Mouse (Mus musculus) heart, embryonic 10.5 days (tissue): ENCODE data around the gene Ldah. TPM values are rescaled to one million over a fixed set of nuclear protein-coding genes. Genes with fewer than 3 reads are reported as not detected.
"Not testable (repeated sequence)": the region's sequence is repeated elsewhere in the genome, so short reads cannot be mapped to it uniquely, and the experiment has no call there.

Experiments used
- DNase-seq: peaks from one replicate; pipeline ENCODE4 v3.0.0-alpha.2; 2017; ENCODE audit warnings: low spot score
- H3K27ac ChIP-seq: fragments of 300-500 bp; sonication (generic); 2 replicates; pipeline ENCODE4 v1.5.1; 2016; ENCODE audit warnings: mild to moderate bottlenecking
- H3K27me3 ChIP-seq: fragments of 300-500 bp; sonication (generic); 2 replicates; pipeline ENCODE4 v1.6.1; 2016; ENCODE audit warnings: mild to moderate bottlenecking; ENCODE audit not compliant: poor library complexity, insufficient read depth, severe bottlenecking
- H3K36me3 ChIP-seq: fragments of 300-500 bp; sonication (generic); 2 replicates; pipeline ENCODE4 v1.6.1; 2016; ENCODE audit warnings: mild to moderate bottlenecking, moderate library complexity
- H3K4me1 ChIP-seq: fragments of 300-500 bp; sonication (generic); 2 replicates; pipeline ENCODE4 v1.6.1; 2016; ENCODE audit warnings: mild to moderate bottlenecking
- H3K4me3 ChIP-seq: fragments of 300-500 bp; sonication (generic); 2 replicates; pipeline ENCODE4 v1.5.1; 2016; ENCODE audit warnings: mild to moderate bottlenecking, moderate library complexity
- H3K9me3 ChIP-seq: fragments of 300-500 bp; sonication (generic); 2 replicates; pipeline ENCODE4 v1.6.1; 2016; ENCODE audit warnings: mild to moderate bottlenecking, moderate library complexity
- WGBS: fragments of 180-500 bp; shearing (Covaris S2); methylation state at CpG from one replicate; pipeline ENCODE4 v1.1.7; 2016; 5-methylcytosine and 5-hydroxymethylcytosine counted together
- polyA plus RNA-seq: library from polyadenylated mRNA; unstranded; fragments of >200 nt; fragmentation: Nextera tagmentation; extraction: Ambion mirVana; gene quantifications from 2 replicates; pipeline ENCODE4 v1.2.1, GENCODE M21; 2016

Gene Ldah
- 60.2 and 63.4 TPM in 2 replicates for polyA plus RNA-seq

- WGBS = under 1% methylated on average over 34 of the region's 34 CpGs
- Histone ChIP-seq H3K27ac (peak within 1 kb of the TSS; percentile 93), H3K9me3 (no peaks in the 10 kb centered on the region), H3K4me1 (no peaks in the 10 kb centered on the region), H3K4me3 (peak within 1 kb of the TSS; percentile 87), H3K36me3 (peaks cover 3% of the 10 kb centered on the region; the same call in 1 of the 2 replicates), H3K27me3 (no peaks in the 10 kb centered on the region)
- DNase-seq = peak; percentile 94
Measured at GRCm38 (mm10) chr12:8207978-8208403, at the start of gene Ldah. Gene Ldah, plus strand, starts transcription at chr12:8208107.

- DNase-seq = no peak
- H3K4me3 ChIP-seq = no peak overlapping the region
- no peak overlapping the region for H3K27ac ChIP-seq
- H3K9me3 ChIP-seq = no peaks in the 10 kb centered on the region
- no peaks in the 10 kb centered on the region for H3K36me3 ChIP-seq
- no peaks in the 10 kb centered on the region for H3K27me3 ChIP-seq
- no peaks in the 10 kb centered on the region for H3K4me1 ChIP-seq
- WGBS = 58% methylated on average over 2 of the region's 2 CpGs
Measured at GRCm38 (mm10) chr12:8167743-8168142, 40.2 kb upstream of the Ldah start.

GRCm38 (mm10) chr12:8180921-8181320, 27.0 kb upstream of the Ldah start:
- H3K9me3 ChIP-seq = no peaks in the 10 kb centered on the region
- H3K27ac ChIP-seq = no peak overlapping the region
- no peak for DNase-seq
- H3K4me3 ChIP-seq = no peak overlapping the region
- no peaks in the 10 kb centered on the region for H3K27me3 ChIP-seq
- H3K36me3 ChIP-seq = no peaks in the 10 kb centered on the region
- 66% methylated on average over 6 of the region's 6 CpGs for WGBS
- H3K4me1 ChIP-seq = no peaks in the 10 kb centered on the region

- H3K4me3 ChIP-seq = no peak overlapping the region
- no peaks in the 10 kb centered on the region for H3K27me3 ChIP-seq
- no peak for DNase-seq
- H3K27ac ChIP-seq = no peak overlapping the region
- H3K4me1 ChIP-seq = no peaks in the 10 kb centered on the region
- no peaks in the 10 kb centered on the region for H3K9me3 ChIP-seq
- H3K36me3 ChIP-seq = no peaks in the 10 kb centered on the region
Measured at GRCm38 (mm10) chr12:8181744-8182143, 26.2 kb upstream of the Ldah start.

- no peaks in the 10 kb centered on the region for H3K4me1 ChIP-seq
- H3K27me3 ChIP-seq = no peaks in the 10 kb centered on the region
- H3K9me3 ChIP-seq = no peaks in the 10 kb centered on the region
- H3K4me3 ChIP-seq = no peak overlapping the region
- peak overlapping the region; percentile 76 for H3K27ac ChIP-seq
- no peak for DNase-seq
- H3K36me3 ChIP-seq = no peaks in the 10 kb centered on the region
Measured at GRCm38 (mm10) chr12:8184518-8184917, 23.4 kb upstream of the Ldah start.

- H3K36me3 ChIP-seq = no peaks in the 10 kb centered on the region
- no peaks in the 10 kb centered on the region for H3K27me3 ChIP-seq
- H3K4me3 ChIP-seq = no peak overlapping the region
- H3K27ac ChIP-seq = no peak overlapping the region
- no peak for DNase-seq
- H3K4me1 ChIP-seq = no peaks in the 10 kb centered on the region
- H3K9me3 ChIP-seq = no peaks in the 10 kb centered on the region
Measured at GRCm38 (mm10) chr12:8188161-8188560, 19.7 kb upstream of the Ldah start.

GRCm38 (mm10) chr12:8188796-8189535, 18.9 kb upstream of the Ldah start:
- not testable (repeated sequence) for DNase-seq, H3K36me3 ChIP-seq, H3K27me3 ChIP-seq, H3K4me1 ChIP-seq, H3K4me3 ChIP-seq, H3K27ac ChIP-seq, H3K9me3 ChIP-seq
- 78% methylated on average over 15 of the region's 15 CpGs for WGBS

GRCm38 (mm10) chr12:8189722-8190121, 18.2 kb upstream of the Ldah start:
- Histone ChIP-seq H3K4me3 (no peak overlapping the region), H3K27ac (no peak overlapping the region), H3K9me3 (no peaks in the 10 kb centered on the region), H3K4me1 (no peaks in the 10 kb centered on the region), H3K36me3 (no peaks in the 10 kb centered on the region), H3K27me3 (no peaks in the 10 kb centered on the region)
- WGBS = 70% methylated on average over 3 of the region's 3 CpGs
- no peak for DNase-seq

- no peaks in the 10 kb centered on the region for H3K4me1 ChIP-seq
- no peak overlapping the region for H3K4me3 ChIP-seq
- no peaks in the 10 kb centered on the region for H3K36me3 ChIP-seq
- H3K27me3 ChIP-seq = no peaks in the 10 kb centered on the region
- H3K9me3 ChIP-seq = no peaks in the 10 kb centered on the region
- WGBS = 83% methylated on average over 2 of the region's 2 CpGs
- no peak overlapping the region for H3K27ac ChIP-seq
- no peak for DNase-seq
Measured at GRCm38 (mm10) chr12:8205721-8206120, 2.2 kb upstream of the Ldah start.

- H3K9me3 ChIP-seq = no peaks in the 10 kb centered on the region
- DNase-seq = no peak
- H3K27ac ChIP-seq = peak overlapping the region; percentile 93
- H3K27me3 ChIP-seq = no peaks in the 10 kb centered on the region
- WGBS = 13% methylated on average over 5 of the region's 5 CpGs
- peak overlapping the region; percentile 87 for H3K4me3 ChIP-seq
- H3K36me3 ChIP-seq = no peaks in the 10 kb centered on the region
- no peaks in the 10 kb centered on the region for H3K4me1 ChIP-seq
Measured at GRCm38 (mm10) chr12:8207578-8207977, 329 bp upstream of the Ldah start.

- DNase-seq = no peak
- Histone ChIP-seq H3K4me1 (no peaks in the 10 kb centered on the region), H3K4me3 (no peak overlapping the region), H3K36me3 (peaks cover 8% of the 10 kb centered on the region; the same call in 1 of the 2 replicates), H3K9me3 (no peaks in the 10 kb centered on the region), H3K27me3 (no peaks in the 10 kb centered on the region), H3K27ac (no peak overlapping the region)
- 83% methylated on average over 15 of the region's 15 CpGs for WGBS
Measured at GRCm38 (mm10) chr12:8216392-8217280, 8.7 kb downstream of the Ldah start.

- no peaks in the 10 kb centered on the region for H3K9me3 ChIP-seq
- WGBS = 90% methylated on average over 6 of the region's 6 CpGs
- no peak overlapping the region for H3K4me3 ChIP-seq
- H3K27me3 ChIP-seq = no peaks in the 10 kb centered on the region
- no peak overlapping the region for H3K27ac ChIP-seq
- no peaks in the 10 kb centered on the region for H3K4me1 ChIP-seq
- no peak for DNase-seq
- peaks cover 21% of the 10 kb centered on the region; the same call in 1 of the 2 replicates for H3K36me3 ChIP-seq
Measured at GRCm38 (mm10) chr12:8223036-8223435, 15.1 kb downstream of the Ldah start.

- Histone ChIP-seq H3K9me3 (no peaks in the 10 kb centered on the region), H3K36me3 (0 out of 2 replicates have a peak, but pooled peaks cover 22% of the 10 kb centered on the region), H3K4me3 (no peak overlapping the region), H3K4me1 (no peaks in the 10 kb centered on the region), H3K27me3 (no peaks in the 10 kb centered on the region), H3K27ac (no peak overlapping the region)
- no peak for DNase-seq
- 98% methylated on average over 3 of the region's 3 CpGs for WGBS
Measured at GRCm38 (mm10) chr12:8231101-8231500, 23.2 kb downstream of the Ldah start.
